Mouse (Mus musculus) lung, adult 2 months (tissue): ENCODE data around the gene Gm4559.

Source experiments
- CTCF ChIP-seq: fragments of 200-500 bp; IDR thresholded peaks from 2 replicates; pipeline ENCODE4 v1.5.1; 2011; ENCODE audit warnings: mild to moderate bottlenecking, low read length, control low read depth; ENCODE audit not compliant: insufficient read depth
- POLR2A ChIP-seq: fragments of 200-500 bp; IDR thresholded peaks from 2 replicates; pipeline ENCODE4 v1.6.1; 2011; ENCODE audit warnings: low read depth, mild to moderate bottlenecking, control low read depth, low read length, borderline replicate concordance; ENCODE audit errors: extremely low read depth

DNA sequence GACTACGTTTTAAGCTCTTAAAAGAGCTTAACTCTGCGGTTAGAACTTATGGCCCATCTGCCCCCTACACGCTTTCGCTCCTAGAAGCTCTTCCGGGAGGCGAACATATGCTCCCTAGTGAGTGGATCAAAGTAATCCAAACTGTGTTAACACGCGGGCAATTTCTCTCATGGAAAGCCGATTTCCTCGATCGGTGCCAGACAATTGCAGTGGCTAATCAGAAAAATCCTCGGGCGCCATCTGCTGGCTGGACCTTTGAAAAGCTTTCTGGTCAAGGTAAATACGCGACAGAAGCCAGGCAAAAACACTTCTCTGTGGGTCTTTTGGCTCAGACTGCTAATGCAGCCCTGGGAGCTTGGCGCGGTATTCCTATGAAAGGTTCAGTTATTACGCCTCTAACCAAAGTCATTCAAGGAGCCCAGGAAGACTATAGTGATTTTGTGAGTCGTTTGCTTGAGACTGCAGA, 10.5 kb upstream of the Gm4559 start:
- TF ChIP-seq CTCF: peak; percentile 51
- no peak for TF ChIP-seq POLR2A
